Mouse (Mus musculus): ENCODE data around the gene Btla.

The Btla gene

DNA sequence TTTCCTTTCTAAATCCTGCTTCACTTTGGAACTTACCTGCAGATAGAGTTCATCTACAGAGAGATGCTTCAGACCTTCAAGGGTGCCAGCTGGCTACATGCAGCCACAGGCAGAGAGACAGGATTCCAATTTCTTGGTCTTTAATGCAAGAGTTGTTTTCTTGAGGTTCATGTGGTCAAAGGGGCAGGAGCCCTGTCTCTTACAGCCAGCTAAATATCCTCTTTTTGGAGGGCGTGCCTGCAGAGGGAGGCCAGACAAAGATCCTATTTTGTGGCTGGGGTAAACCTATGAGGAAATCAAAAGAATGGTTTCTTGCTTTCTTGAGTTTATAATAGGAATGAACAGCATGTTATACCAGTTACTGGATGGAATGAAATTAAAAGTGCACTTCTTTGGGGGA, 33.5 kb downstream of the Btla start:
- DNase-seq (ENCODE audit: low read depth): no peak

DNA sequence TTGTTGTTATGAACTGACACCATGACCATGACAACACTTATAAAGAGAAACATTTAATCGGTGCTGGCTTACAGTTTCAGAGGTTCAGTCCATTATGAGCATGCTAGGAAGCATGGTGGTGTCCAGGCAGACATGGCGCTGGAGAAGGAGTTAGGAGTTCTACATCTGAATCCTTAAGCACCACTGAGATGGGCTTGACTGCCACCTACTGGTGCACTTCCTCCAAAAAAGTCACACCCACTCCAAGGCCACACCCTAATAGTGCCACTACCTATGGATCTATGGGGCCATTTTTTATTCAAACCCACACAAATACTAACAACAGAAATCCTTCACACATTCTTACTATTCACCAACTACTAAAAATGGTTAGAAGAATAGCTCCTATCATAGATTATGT, 35.5 kb downstream of the Btla start:
- peak; percentile 72 for DNase-seq (ENCODE audit: low read depth)

GRCm38 (mm10) chr16:45261321-45261720, 37.2 kb downstream of the Btla start:
- DNase-seq (ENCODE audit: low read depth): peak; percentile 47

DNA sequence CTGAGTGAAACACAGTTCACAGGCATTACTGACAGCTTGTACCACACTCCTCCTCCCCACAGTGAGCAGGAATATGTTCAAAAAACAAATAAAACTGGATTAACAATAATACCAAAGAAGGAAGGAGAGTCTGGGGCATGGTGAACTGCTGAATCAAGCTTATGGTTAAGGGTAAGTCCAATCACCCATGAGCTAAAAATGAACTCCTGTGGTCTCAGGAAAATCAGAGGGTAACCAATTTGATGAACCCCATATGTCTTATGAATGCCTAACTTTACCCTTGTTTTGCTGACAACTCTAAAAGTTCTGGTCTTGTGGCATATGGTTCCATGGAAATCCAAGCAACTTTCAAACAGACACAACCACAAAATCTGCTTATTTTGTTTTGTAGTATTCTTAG, 37.9 kb downstream of the Btla start:
- DNase-seq (ENCODE audit: low read depth): no peak

GRCm38 (mm10) chr16:45269886-45270285, 45.8 kb downstream of the Btla start:
- DNase-seq (ENCODE audit: low read depth): no peak

DNA sequence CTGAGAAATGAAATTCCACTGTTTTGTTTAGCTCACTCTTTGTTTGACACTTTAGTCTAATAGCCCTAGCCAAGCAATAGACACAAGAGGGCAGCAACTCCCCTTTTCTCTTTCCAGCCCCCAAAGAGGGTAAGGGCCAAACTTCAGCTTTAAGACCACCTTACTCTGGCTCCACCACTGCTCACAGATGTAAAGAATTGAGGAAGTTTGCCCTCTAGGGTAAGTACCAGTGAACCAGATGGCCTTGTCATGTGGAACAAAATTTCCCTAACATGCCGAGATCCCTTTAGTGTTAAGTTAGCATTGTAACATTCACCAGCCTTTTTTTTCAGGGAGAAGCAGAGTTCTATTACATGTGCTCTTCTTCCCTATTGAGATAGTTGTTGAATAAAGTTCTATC, 59.0 kb downstream of the Btla start:
- peak; percentile 30 for DNase-seq (ENCODE audit: low read depth)

DNA sequence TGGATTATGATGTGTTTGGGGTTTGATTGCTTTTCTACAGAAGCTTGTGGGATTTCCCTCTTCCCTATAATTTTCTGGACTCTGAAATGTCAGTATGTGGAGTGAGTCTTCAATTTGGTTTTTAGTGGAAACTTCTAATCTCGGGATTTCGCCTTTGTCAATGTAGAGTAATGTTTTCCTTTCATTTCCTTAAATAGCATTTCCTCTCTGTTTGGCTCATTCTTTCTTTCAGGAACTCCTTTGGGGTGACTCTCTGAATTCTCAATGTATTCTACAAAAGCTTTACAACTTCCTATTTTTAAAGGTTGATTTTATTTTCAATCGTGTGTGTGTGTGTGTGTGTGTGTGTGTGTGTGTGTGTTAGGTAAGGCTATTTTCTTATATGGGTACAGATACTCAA, 73.7 kb downstream of the Btla start:
- DNase-seq (ENCODE audit: low read depth): no peak
